Mouse (Mus musculus) E14TG2a.4 (cell line): ENCODE measurements around the gene Mgat5.

Experiments used
- H3K27me3 ChIP-seq: 2 replicates; pipeline ENCODE4 v1.6.1; 2014; ENCODE audit warnings: low read length, control low read depth; ENCODE audit not compliant: insufficient read depth
- H3K36me3 ChIP-seq: 2 replicates; pipeline ENCODE4 v1.6.1; 2014; ENCODE audit warnings: low read length, control low read depth; ENCODE audit not compliant: insufficient read depth
- H3K4me1 ChIP-seq: replicated peaks from 2 replicates; pipeline ENCODE4 v1.6.1; 2014; ENCODE audit warnings: low read depth, low read length, control low read depth
- H3K4me3 ChIP-seq: replicated peaks from 2 replicates; pipeline ENCODE4 v1.5.1; 2014; ENCODE audit warnings: mild to moderate bottlenecking, low read length
- H3K9me3 ChIP-seq: 2 replicates; pipeline ENCODE4 v1.6.1; 2014; ENCODE audit warnings: low read length, control low read depth
- CTCF ChIP-seq: conservative IDR thresholded peaks from 2 replicates; pipeline ENCODE4 v1.5.1; 2014; ENCODE audit warnings: low read length
- NANOG ChIP-seq: IDR thresholded peaks from 2 replicates; pipeline ENCODE4 v1.6.1; 2014; ENCODE audit warnings: borderline replicate concordance, low read length, mixed read lengths
- POU5F1 ChIP-seq: IDR thresholded peaks from 2 replicates; pipeline ENCODE4 v1.6.1; 2014; ENCODE audit warnings: low read length, borderline replicate concordance

The Mgat5 gene

DNA sequence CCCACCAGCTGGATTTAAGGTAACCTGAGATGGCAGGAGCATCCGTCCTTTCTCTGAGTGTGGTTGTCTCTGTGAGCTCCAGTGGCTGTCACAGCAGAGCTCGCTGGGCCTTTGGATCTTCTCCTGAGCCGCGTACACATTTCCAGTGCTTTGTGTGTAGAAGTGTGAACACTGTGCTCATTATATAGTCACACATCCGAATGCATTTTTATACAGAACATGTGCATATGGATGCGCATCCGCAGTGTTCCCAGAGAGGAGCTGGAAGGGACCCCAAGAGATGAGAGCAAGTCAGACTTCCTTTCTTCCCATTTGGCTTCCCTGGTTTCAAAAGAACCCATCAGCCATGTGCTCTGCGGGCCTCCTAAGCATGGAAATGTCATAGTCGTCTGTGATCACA, 3.4 kb downstream of the Mgat5 start:
- H3K4me3 ChIP-seq = no peak overlapping the region
- peaks cover 27% of the 10 kb centered on the region for H3K4me1 ChIP-seq
- no peaks in the 10 kb centered on the region for H3K9me3 ChIP-seq
- H3K36me3 ChIP-seq = no peaks in the 10 kb centered on the region
- TF ChIP-seq NANOG (no peak), POU5F1 (no peak), CTCF (no peak)
- H3K27me3 ChIP-seq = peaks cover 20% of the 10 kb centered on the region

GRCm38 (mm10) chr1:127212812-127213211, 8.0 kb downstream of the Mgat5 start:
- peaks cover 19% of the 10 kb centered on the region for H3K4me1 ChIP-seq
- no peaks in the 10 kb centered on the region for H3K36me3 ChIP-seq
- no peak overlapping the region for H3K4me3 ChIP-seq
- H3K9me3 ChIP-seq = no peaks in the 10 kb centered on the region
- TF ChIP-seq POU5F1 = no peak
- TF ChIP-seq CTCF = no peak
- no peak for TF ChIP-seq NANOG
- no peaks in the 10 kb centered on the region for H3K27me3 ChIP-seq

DNA sequence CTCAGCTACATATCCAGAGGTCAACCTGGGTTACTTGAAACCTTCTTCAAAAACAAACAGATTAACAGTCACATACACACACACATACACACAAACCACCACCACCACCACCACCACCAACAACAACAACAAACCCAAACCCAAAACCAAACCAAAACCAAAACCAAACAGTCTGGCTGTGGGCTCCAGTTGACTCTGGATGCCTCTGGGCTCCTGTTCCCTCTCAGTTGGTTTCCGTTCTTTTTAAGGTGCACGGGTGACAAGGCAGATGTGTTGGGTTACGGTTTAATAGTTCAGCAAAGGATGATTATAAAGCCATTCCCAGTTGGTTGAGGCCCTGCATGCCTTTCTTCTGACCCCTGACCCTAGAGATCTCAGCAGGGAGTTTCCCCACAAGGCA, 8.6 kb downstream of the Mgat5 start:
- no peaks in the 10 kb centered on the region for H3K27me3 ChIP-seq
- TF ChIP-seq POU5F1 (no peak), NANOG (no peak), CTCF (no peak)
- peaks cover 24% of the 10 kb centered on the region for H3K4me1 ChIP-seq
- H3K36me3 ChIP-seq = no peaks in the 10 kb centered on the region
- H3K9me3 ChIP-seq = no peaks in the 10 kb centered on the region
- H3K4me3 ChIP-seq = no peak overlapping the region

GRCm38 (mm10) chr1:127214585-127215232, 9.9 kb downstream of the Mgat5 start:
- Histone ChIP-seq H3K27me3 (no peaks in the 10 kb centered on the region), H3K9me3 (no peaks in the 10 kb centered on the region), H3K36me3 (no peaks in the 10 kb centered on the region), H3K4me3 (no peak overlapping the region), H3K4me1 (peaks cover 27% of the 10 kb centered on the region)
- TF ChIP-seq NANOG (no peak), CTCF (no peak), POU5F1 (no peak)

DNA sequence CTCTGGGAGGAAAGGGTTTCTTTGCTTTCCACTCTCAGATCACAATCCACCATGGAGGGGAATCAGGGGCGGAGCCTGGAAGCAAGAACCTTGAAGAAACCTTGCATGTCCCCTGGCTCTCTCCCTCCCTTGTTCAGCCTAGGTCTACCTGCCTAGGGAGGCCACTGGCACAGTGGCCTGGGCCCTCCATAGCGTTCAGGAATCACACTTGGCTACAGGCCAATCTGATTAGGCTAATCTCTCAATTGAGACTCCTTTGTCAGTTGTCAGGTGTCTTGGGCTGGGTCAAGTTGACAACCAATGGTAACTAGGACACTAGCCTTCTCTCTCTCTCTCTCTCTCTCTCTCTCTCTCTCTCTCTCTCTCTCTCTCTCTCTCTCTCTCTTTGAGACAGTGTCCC, 12.2 kb downstream of the Mgat5 start:
- H3K27me3 ChIP-seq = no peaks in the 10 kb centered on the region
- no peaks in the 10 kb centered on the region for H3K36me3 ChIP-seq
- peaks cover 8% of the 10 kb centered on the region for H3K9me3 ChIP-seq
- H3K4me1 ChIP-seq = peaks cover 27% of the 10 kb centered on the region
- H3K4me3 ChIP-seq = no peak overlapping the region
- no peak for TF ChIP-seq POU5F1

DNA sequence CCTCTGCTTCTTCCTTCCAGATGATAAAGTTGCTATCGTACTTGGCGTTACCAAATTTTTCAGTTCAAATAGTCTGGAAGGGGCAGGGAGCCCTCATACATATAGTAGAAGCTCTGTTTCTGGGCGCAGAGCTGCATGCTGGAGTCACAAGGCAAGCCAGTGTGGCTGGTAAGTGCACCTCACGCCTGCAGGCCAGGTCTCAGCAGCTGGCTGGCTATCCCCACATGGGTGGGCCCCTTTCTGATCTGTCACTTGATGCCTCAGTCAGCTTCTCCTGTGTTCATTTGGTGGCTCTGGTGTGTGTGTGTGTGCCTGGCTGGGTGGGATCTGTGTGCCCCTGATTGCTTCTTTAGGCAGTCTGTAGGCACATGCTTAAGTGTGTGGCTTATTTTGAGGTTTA, 12.8 kb downstream of the Mgat5 start:
- H3K4me1 ChIP-seq = peaks cover 27% of the 10 kb centered on the region
- H3K27me3 ChIP-seq = no peaks in the 10 kb centered on the region
- H3K36me3 ChIP-seq = no peaks in the 10 kb centered on the region
- TF ChIP-seq NANOG (no peak), POU5F1 (no peak), CTCF (no peak)
- peaks cover 8% of the 10 kb centered on the region for H3K9me3 ChIP-seq
- H3K4me3 ChIP-seq = no peak overlapping the region

DNA sequence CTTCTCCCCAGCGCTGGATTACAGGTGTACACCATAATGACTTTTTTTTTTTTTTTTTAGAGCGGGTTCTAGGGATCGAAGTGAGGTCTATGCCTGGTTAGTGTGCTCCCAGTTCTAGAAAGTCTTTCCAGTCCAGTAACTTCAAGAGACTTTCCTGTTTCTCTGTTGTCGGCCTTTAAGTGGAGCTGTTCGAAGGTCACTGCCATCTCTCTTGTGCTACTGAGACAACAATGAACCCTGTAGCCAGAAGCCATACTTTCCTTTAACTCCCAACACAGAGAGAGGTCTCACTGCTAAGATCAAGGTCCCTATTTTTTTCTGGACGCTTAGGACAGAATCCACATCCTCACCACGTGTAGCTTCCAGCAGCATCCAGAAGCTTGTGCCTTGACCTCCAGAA, 13.4 kb downstream of the Mgat5 start:
- no peaks in the 10 kb centered on the region for H3K36me3 ChIP-seq
- H3K4me1 ChIP-seq = peaks cover 23% of the 10 kb centered on the region
- H3K9me3 ChIP-seq = peaks cover 8% of the 10 kb centered on the region
- TF ChIP-seq NANOG = no peak
- TF ChIP-seq CTCF = no peak
- no peak for TF ChIP-seq POU5F1
- no peak overlapping the region for H3K4me3 ChIP-seq
- H3K27me3 ChIP-seq = no peaks in the 10 kb centered on the region

DNA sequence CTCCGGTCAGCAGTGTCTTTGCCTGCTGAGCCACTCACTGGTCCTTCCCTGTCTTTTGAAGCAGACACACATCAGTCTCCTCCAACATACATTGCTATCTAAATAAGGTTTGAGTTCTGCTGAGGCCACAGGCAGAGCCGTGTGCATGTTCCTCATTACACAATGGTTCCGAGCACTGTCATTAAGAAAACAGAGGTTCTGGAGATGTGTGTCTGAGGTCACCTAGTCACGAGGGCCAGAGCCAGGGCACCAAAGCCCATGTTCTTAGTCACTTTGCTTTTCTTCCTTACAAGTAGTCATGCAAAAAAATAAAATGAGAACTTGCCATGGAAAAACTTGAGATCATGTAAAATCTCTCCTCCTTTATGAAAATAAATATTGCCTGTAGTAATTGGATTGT, 14.3 kb downstream of the Mgat5 start:
- TF ChIP-seq NANOG (no peak), CTCF (no peak), POU5F1 (no peak)
- Histone ChIP-seq H3K27me3 (no peaks in the 10 kb centered on the region), H3K9me3 (peaks cover 8% of the 10 kb centered on the region), H3K36me3 (no peaks in the 10 kb centered on the region), H3K4me1 (peaks cover 23% of the 10 kb centered on the region), H3K4me3 (no peak overlapping the region)

DNA sequence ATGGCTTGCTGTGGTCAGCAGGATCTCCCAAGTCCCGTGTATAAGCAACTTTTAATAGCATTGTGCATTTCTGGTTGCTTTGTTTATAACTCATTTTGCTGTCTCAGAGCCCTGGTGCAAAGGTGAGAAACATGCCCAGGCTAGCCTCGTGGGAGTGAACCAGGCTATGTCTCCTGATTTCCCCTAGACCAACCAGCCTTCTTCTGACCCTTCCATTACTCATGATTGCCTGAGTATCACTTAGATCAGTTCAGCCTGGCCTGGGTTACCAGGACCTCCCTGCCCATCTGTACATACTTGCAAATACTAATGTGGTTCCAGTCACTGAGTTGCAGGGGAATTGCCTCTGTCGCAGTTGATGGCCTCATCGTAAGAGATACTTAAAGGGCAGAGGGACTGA, 14.8 kb downstream of the Mgat5 start:
- Histone ChIP-seq H3K4me1 (peaks cover 23% of the 10 kb centered on the region), H3K36me3 (no peaks in the 10 kb centered on the region), H3K27me3 (no peaks in the 10 kb centered on the region), H3K9me3 (peaks cover 8% of the 10 kb centered on the region), H3K4me3 (no peak overlapping the region)
- no peak for TF ChIP-seq NANOG
- no peak for TF ChIP-seq POU5F1
- TF ChIP-seq CTCF = no peak
